Mouse (Mus musculus): Measurements from ENCODE around the gene Wdr93. TPM values are rescaled to one million over a fixed set of nuclear protein-coding genes. Genes with fewer than 3 reads are reported as not detected.
A peak's percentile ranks its signal among the peaks of the same experiment; 100 is the strongest.

The Wdr93 gene
- total and polyA plus RNA-seq, 2 experiments from 2014 or later: 0.24 to 1.3 TPM

GRCm38 (mm10) chr7:79808561-79808960, 65.6 kb downstream of the Wdr93 start:
- DNase-seq (ENCODE audit: low spot score) (no peak), ATAC-seq (no peak)
- H3K27me3 ChIP-seq (ENCODE audit: insufficient read depth, low read length): no peaks in the 10 kb centered on the region
- no peak for TF ChIP-seq CTCF (IDR thresholded peaks at IDR 0.05; ENCODE audit: low read depth)
- WGBS: 82% methylated on average over 7 of the region's 7 CpGs
- no peaks in the 10 kb centered on the region for H3K36me3 ChIP-seq (ENCODE audit: insufficient read depth, low read length)
- peaks cover 4% of the 10 kb centered on the region; the same call in 1 of the 2 replicates for H3K4me1 ChIP-seq (ENCODE audit: insufficient read depth, low read length)
- H3K9ac ChIP-seq (replicated peaks; ENCODE audit: low read length): no peak overlapping the region
- H3K27ac ChIP-seq: no peak overlapping the region
- no peaks in the 10 kb centered on the region for H3K9me3 ChIP-seq (ENCODE audit: low read length)
- H3K4me3 ChIP-seq (ENCODE audit: low read length): no peak overlapping the region
- no peak overlapping the region for H3K4me2 ChIP-seq (ENCODE audit: low read depth, low read length)

- no peaks in the 10 kb centered on the region for H3K36me3 ChIP-seq (ENCODE audit: insufficient read depth, low read length)
- ATAC-seq (peak; percentile 78), DNase-seq (ENCODE audit: low spot score) (peak; percentile 90)
- peak within 1 kb of the TSS; percentile 44 for H3K9ac ChIP-seq (replicated peaks; ENCODE audit: low read length)
- H3K4me2 ChIP-seq (ENCODE audit: low read depth, low read length): peak within 1 kb of the TSS; percentile 53
- peak within 1 kb of the TSS; percentile 31 for H3K4me3 ChIP-seq (ENCODE audit: low read length)
- H3K9me3 ChIP-seq (ENCODE audit: low read length): no peaks in the 10 kb centered on the region
- WGBS: 20% methylated on average over 71 of the region's 71 CpGs
- no peak within 1 kb of the TSS for H3K27ac ChIP-seq
- TF ChIP-seq CTCF (IDR thresholded peaks at IDR 0.05; ENCODE audit: low read depth): 0 out of 2 replicates have a peak, but pooled peaks have one; percentile 14
- H3K4me1 ChIP-seq (ENCODE audit: insufficient read depth, low read length): peaks cover 4% of the 10 kb centered on the region; the same call in 1 of the 2 replicates
- H3K27me3 ChIP-seq (ENCODE audit: insufficient read depth, low read length): no peaks in the 10 kb centered on the region
Measured at GRCm38 (mm10) chr7:79810611-79811506, 67.9 kb downstream of the Wdr93 start, which contains the start of gene Mesp2. Gene Mesp2, plus strand, starts transcription at chr7:79810727.

GRCm38 (mm10) chr7:79813409-79813808, 70.4 kb downstream of the Wdr93 start:
- Histone ChIP-seq H3K4me1 (ENCODE audit: insufficient read depth, low read length) (peaks cover 4% of the 10 kb centered on the region; the same call in 1 of the 2 replicates), H3K4me2 (ENCODE audit: low read depth, low read length) (no peak overlapping the region), H3K36me3 (ENCODE audit: insufficient read depth, low read length) (no peaks in the 10 kb centered on the region), H3K9ac (replicated peaks; ENCODE audit: low read length) (no peak overlapping the region), H3K4me3 (ENCODE audit: low read length) (no peak overlapping the region), H3K27ac (no peak overlapping the region), H3K27me3 (ENCODE audit: insufficient read depth, low read length) (no peaks in the 10 kb centered on the region), H3K9me3 (ENCODE audit: low read length) (no peaks in the 10 kb centered on the region)
- 87% methylated on average over 1 of the region's 1 CpGs for WGBS
- no peak for DNase-seq (ENCODE audit: low spot score)
- ATAC-seq: no peak
- no peak for TF ChIP-seq CTCF (IDR thresholded peaks at IDR 0.05; ENCODE audit: low read depth)

- ATAC-seq (no peak), DNase-seq (ENCODE audit: low spot score) (no peak)
- H3K9me3 ChIP-seq (ENCODE audit: low read length): no peaks in the 10 kb centered on the region
- H3K27ac ChIP-seq: no peak overlapping the region
- H3K27me3 ChIP-seq (ENCODE audit: insufficient read depth, low read length): no peaks in the 10 kb centered on the region
- H3K4me2 ChIP-seq (ENCODE audit: low read depth, low read length): no peak overlapping the region
- no peak overlapping the region for H3K9ac ChIP-seq (replicated peaks; ENCODE audit: low read length)
- 4% methylated on average over 6 of the region's 6 CpGs for WGBS
- no peaks in the 10 kb centered on the region for H3K36me3 ChIP-seq (ENCODE audit: insufficient read depth, low read length)
- H3K4me1 ChIP-seq (ENCODE audit: insufficient read depth, low read length): no peaks in the 10 kb centered on the region
- no peak for TF ChIP-seq CTCF (IDR thresholded peaks at IDR 0.05; ENCODE audit: low read depth)
- no peak overlapping the region for H3K4me3 ChIP-seq (ENCODE audit: low read length)
Measured at GRCm38 (mm10) chr7:79818321-79818720, 75.4 kb downstream of the Wdr93 start.

DNA sequence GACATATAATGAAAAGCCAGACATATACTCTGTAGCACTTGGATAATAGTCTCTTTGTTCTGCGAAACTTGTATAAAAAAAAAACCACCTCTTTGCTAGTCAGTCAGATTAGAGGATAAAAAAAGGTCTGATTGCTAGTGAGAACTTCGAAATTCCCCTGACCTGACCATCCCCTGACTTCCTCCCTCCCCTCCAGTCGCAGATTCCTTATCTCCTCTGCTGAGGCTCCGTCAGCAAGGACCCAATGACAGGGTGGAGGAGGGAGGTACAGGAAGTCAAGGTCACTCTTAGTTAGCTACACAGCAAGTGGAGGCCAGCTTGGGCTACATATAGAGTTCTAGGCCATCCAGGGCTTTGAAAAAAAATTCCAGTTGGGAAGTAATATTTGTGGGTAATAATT, 76.6 kb downstream of the Wdr93 start:
- Histone ChIP-seq H3K27me3 (ENCODE audit: insufficient read depth, low read length) (no peaks in the 10 kb centered on the region), H3K4me1 (ENCODE audit: insufficient read depth, low read length) (no peaks in the 10 kb centered on the region), H3K36me3 (ENCODE audit: insufficient read depth, low read length) (no peaks in the 10 kb centered on the region), H3K27ac (no peak overlapping the region), H3K4me3 (ENCODE audit: low read length) (no peak overlapping the region), H3K9ac (replicated peaks; ENCODE audit: low read length) (no peak overlapping the region), H3K9me3 (ENCODE audit: low read length) (no peaks in the 10 kb centered on the region), H3K4me2 (ENCODE audit: low read depth, low read length) (no peak overlapping the region)
- ATAC-seq (no peak), DNase-seq (ENCODE audit: low spot score) (no peak)
- WGBS: 45% methylated on average over 4 of the region's 4 CpGs
- no peak for TF ChIP-seq CTCF (IDR thresholded peaks at IDR 0.05; ENCODE audit: low read depth)

- H3K27ac ChIP-seq: no peak overlapping the region
- DNase-seq (ENCODE audit: low spot score) (no peak), ATAC-seq (no peak)
- no peaks in the 10 kb centered on the region for H3K27me3 ChIP-seq (ENCODE audit: insufficient read depth, low read length)
- H3K36me3 ChIP-seq (ENCODE audit: insufficient read depth, low read length): no peaks in the 10 kb centered on the region
- H3K9ac ChIP-seq (replicated peaks; ENCODE audit: low read length): no peak overlapping the region
- TF ChIP-seq CTCF (IDR thresholded peaks at IDR 0.05; ENCODE audit: low read depth): no peak
- H3K4me1 ChIP-seq (ENCODE audit: insufficient read depth, low read length): no peaks in the 10 kb centered on the region
- no peak overlapping the region for H3K4me3 ChIP-seq (ENCODE audit: low read length)
- H3K9me3 ChIP-seq (ENCODE audit: low read length): no peaks in the 10 kb centered on the region
- no peak overlapping the region for H3K4me2 ChIP-seq (ENCODE audit: low read depth, low read length)
- 52% methylated on average over 11 of the region's 11 CpGs for WGBS
Measured at GRCm38 (mm10) chr7:79819996-79820395, 77.0 kb downstream of the Wdr93 start.
